Mouse (Mus musculus) lung, adult 2 months (tissue): ENCODE data around the gene Dip2a. TPM values are rescaled to one million over a fixed set of nuclear protein-coding genes. Genes with fewer than 3 reads are reported as not detected.

ENCODE experiments used
- DNase-seq: peaks from one replicate; pipeline ENCODE4 v3.0.0; 2022
- H3K4me1 ChIP-seq: fragments of 200-500 bp; 2 replicates; pipeline ENCODE4 v1.6.1; 2011; ENCODE audit warnings: low read length; ENCODE audit not compliant: control insufficient read depth, insufficient read depth
- H3K4me3 ChIP-seq: fragments of 200-500 bp; replicated peaks from 2 replicates; pipeline ENCODE3; 2011; ENCODE audit warnings: low read depth, mild to moderate bottlenecking, control low read depth, low read length; ENCODE audit errors: extremely low read depth
- CTCF ChIP-seq: fragments of 200-500 bp; IDR thresholded peaks from 2 replicates; pipeline ENCODE4 v1.5.1; 2011; ENCODE audit warnings: mild to moderate bottlenecking, low read length, control low read depth; ENCODE audit not compliant: insufficient read depth
- POLR2A ChIP-seq: fragments of 200-500 bp; IDR thresholded peaks from 2 replicates; pipeline ENCODE4 v1.6.1; 2011; ENCODE audit warnings: low read depth, mild to moderate bottlenecking, control low read depth, low read length, borderline replicate concordance; ENCODE audit errors: extremely low read depth
- WGBS: fragments of 180-500 bp; shearing (Covaris S2); methylation state at CpG from one replicate; pipeline ENCODE4 v1.1.7; 2018; 5-methylcytosine and 5-hydroxymethylcytosine counted together
- polyA plus RNA-seq: library from polyadenylated mRNA; depleted of rRNA; stranded (reverse); fragments of >200 nt; gene quantifications from 2 replicates; pipeline ENCODE4 v1.2.3, GENCODE M21; 2012; rRNA removed

The Dip2a gene
- 20.3 and 25.3 TPM in 2 replicates for polyA plus RNA-seq

DNA sequence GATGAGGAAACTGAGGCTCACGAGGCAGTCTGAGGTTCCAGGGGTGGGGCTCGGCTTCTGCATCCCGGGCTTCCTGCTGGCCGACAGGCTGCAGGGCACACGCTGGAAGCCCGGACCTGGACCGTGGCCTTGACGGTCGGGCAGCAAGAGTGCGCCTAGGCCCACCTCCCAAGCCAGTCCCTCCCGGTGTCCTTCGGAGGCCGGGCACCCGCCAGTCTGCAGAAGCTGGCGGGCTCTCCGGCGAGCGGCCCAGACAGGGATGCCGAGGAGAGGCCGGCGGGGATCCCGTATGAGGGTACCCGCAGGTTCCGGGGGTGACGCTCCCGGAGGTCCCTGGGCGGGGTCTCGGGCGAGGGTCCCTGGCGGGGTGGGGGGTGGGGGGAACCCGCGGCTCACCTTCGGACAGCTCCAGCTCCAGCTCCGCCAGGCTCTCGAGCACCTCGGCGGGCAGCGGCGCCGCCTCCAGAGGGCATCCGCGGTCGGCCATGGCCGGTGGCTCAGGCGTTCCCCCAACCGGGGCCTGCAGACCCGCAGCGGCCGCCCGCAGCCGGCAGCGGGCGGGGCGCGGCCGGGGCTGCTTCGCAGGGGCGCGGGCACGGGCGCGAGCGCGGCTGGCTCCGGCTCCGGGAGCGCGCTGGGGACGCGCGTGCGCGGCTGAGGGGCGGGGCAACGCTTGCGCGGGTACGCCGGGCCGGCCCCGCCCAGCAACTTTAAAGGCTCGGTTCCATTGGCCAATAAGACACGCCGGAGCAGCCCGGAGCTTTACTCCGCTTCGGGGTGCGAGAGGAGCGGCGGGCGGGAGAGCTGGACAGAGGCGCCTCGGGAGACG, at the start of gene Dip2a:
Gene Dip2a (minus strand): TSS at position 581 of the 829 bp plus-strand sequence.
- WGBS, result under 1% methylated on average over 89 of the region's 94 CpGs
- peak; percentile 97 for DNase-seq
- Histone ChIP-seq H3K4me1 (peaks cover 3% of the 10 kb centered on the region), H3K4me3 (peak within 1 kb of the TSS; percentile 90)
- TF ChIP-seq CTCF (no peak), POLR2A (peak; percentile 58; the same call in 1 of the 2 replicates)

DNA sequence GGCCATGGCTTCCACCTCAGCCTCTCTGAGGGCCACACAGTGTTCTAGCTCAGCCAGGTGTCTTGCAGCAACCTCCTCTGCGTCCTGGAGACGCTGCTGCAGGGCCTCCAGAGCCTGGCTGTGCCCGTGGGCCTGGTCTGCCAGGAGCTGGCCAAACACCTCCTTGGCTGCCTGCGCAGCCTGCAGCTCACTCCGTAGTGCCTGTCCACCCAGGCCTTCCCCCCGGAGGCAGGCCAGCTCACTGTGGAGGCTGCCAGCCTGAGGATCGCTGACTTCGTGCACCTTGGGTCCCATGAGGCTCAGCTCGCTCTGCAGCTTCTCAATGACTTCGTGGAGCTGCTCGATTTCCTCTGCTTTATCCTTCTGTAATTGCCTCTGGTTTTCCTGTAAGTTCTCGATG, 47.5 kb upstream of the Dip2a start:
- TF ChIP-seq POLR2A (no peak), CTCF (no peak)
- no peak for DNase-seq
- H3K4me3 ChIP-seq, result no peak overlapping the region
- H3K4me1 ChIP-seq, result no peaks in the 10 kb centered on the region
- WGBS, result 95% methylated on average over 12 of the region's 12 CpGs

- DNase-seq, result peak; percentile 19
- WGBS, result 86% methylated on average over 9 of the region's 9 CpGs
- peak; percentile 61 for TF ChIP-seq CTCF
- TF ChIP-seq POLR2A, result no peak
- H3K4me1 ChIP-seq, result no peaks in the 10 kb centered on the region
- H3K4me3 ChIP-seq, result no peak overlapping the region
Measured at GRCm38 (mm10) chr10:76391786-76392185, 46.7 kb upstream of the Dip2a start.

DNA sequence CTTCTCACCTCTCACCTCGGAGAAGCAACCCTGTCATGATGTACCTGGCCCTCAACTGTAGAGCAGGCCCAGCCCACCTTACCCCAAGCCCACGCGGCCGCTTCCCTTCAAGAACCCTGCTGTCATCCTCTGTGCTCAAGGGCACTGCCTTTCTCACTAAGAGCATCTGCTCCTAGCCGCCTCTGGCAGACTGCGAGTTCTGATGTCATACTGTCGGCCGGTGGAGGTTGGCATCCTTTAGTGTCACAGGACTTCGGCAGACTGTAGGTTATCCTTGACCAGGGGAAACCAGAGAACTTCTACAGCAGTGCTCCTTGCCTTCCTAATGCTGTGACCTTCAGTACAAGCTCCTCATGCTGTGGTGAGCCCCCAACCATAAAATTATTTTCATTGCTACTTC, 46.1 kb upstream of the Dip2a start:
- WGBS, result 96% methylated on average over 9 of the region's 9 CpGs
- TF ChIP-seq CTCF (no peak), POLR2A (no peak)
- no peak for DNase-seq

GRCm38 (mm10) chr10:76374981-76375380, 29.9 kb upstream of the Dip2a start:
- H3K4me1 ChIP-seq, result no peaks in the 10 kb centered on the region
- H3K4me3 ChIP-seq, result no peak overlapping the region
- WGBS, result 93% methylated on average over 18 of the region's 18 CpGs
- DNase-seq, result no peak
- no peak for TF ChIP-seq CTCF
- no peak for TF ChIP-seq POLR2A

More for the DNA sequence above, 46.1 kb upstream of the Dip2a start:
- Histone ChIP-seq H3K4me1 (no peaks in the 10 kb centered on the region), H3K4me3 (no peak overlapping the region)

GRCm38 (mm10) chr10:76371736-76372135, 26.6 kb upstream of the Dip2a start:
- DNase-seq, result no peak
- TF ChIP-seq POLR2A, result no peak
- no peak for TF ChIP-seq CTCF
- Histone ChIP-seq H3K4me3 (no peak overlapping the region), H3K4me1 (no peaks in the 10 kb centered on the region)
- WGBS, result 70% methylated on average over 3 of the region's 3 CpGs

- H3K4me1 ChIP-seq, result no peaks in the 10 kb centered on the region
- 94% methylated on average over 13 of the region's 13 CpGs for WGBS
- DNase-seq, result no peak
- no peak overlapping the region for H3K4me3 ChIP-seq
- TF ChIP-seq POLR2A (no peak), CTCF (no peak)
Measured at GRCm38 (mm10) chr10:76368766-76369165, 23.7 kb upstream of the Dip2a start.

- WGBS, result 36% methylated on average over 3 of the region's 3 CpGs
- H3K4me3 ChIP-seq, result no peak overlapping the region
- no peak for TF ChIP-seq CTCF
- TF ChIP-seq POLR2A, result no peak
- H3K4me1 ChIP-seq, result no peaks in the 10 kb centered on the region
- no peak for DNase-seq
Measured at GRCm38 (mm10) chr10:76363233-76363632, 18.1 kb upstream of the Dip2a start.

- WGBS, result 54% methylated on average over 5 of the region's 5 CpGs
- DNase-seq, result no peak
- no peak overlapping the region for H3K4me3 ChIP-seq
- H3K4me1 ChIP-seq, result no peaks in the 10 kb centered on the region
- TF ChIP-seq POLR2A (no peak), CTCF (no peak)
Measured at GRCm38 (mm10) chr10:76358468-76358867, 13.4 kb upstream of the Dip2a start.
